Mouse (Mus musculus): ENCODE data around the gene Cdk5r1.

DNA sequence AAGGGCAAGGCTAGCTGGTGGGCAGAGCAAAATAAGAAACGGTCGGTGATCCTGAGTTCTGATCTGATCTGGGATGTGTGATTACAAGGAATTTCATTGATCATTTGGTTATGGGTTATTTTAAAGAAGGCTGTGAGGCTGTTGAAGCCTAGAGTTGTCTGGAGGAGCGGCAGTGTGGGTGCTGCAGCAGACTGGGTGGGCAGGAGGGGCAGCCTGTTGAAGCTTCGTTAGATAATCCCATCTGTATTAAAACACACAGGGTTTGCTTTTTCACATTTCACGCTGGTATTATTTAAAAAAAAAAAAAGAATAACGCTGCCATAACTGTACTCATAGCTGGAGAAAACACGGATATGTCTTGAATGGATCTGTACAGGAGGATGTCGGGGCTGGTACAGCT is 39.1 kb downstream of the Cdk5r1 start:
- TF ChIP-seq CTCF (IDR thresholded peaks at IDR 0.05; ENCODE audit: insufficient read depth, low read depth, low read length): no peak
- TF ChIP-seq POLR2A (IDR thresholded peaks at IDR 0.05; ENCODE audit: insufficient read depth, low read depth, low read length): no peak
